Mouse (Mus musculus): ENCODE data around the gene Ly9. TPM values are rescaled to one million over a fixed set of nuclear protein-coding genes. Genes with fewer than 3 reads are reported as not detected.

The Ly9 gene
- polyA plus RNA-seq (2017; shearing (Covaris generic)) = 179 TPM

GRCm38 (mm10) chr1:171607176-171607575 lies at the start of gene Ly9:
TSS of gene Ly9 (minus strand) at chr1:171607410.

GRCm38 (mm10) chr1:171652734-171653133 lies 45.5 kb upstream of the Ly9 start, which contains the start of gene Slamf7:
TSS of gene Slamf7 (minus strand) at chr1:171653035.

GRCm38 (mm10) chr1:171558898-171559297 lies 48.3 kb downstream of the Ly9 start, which contains the start of gene Cd244a:
TSS of gene Cd244a (plus strand) at chr1:171559193.

Other genes starting within 250 kb of the Ly9 start
- 0.24 TPM for gene Klhdc9, start 246.6 kb downstream of the Ly9 start, polyA plus RNA-seq (2017; shearing (Covaris generic))
- 0.17 TPM for gene Nectin4, start 237.3 kb downstream of the Ly9 start, polyA plus RNA-seq (2017; shearing (Covaris generic))
- gene Arhgap30, start 218.5 kb downstream of the Ly9 start, polyA plus RNA-seq (2017; shearing (Covaris generic)) = 268 TPM
- gene Usf1, start 196.1 kb downstream of the Ly9 start, polyA plus RNA-seq (2017; shearing (Covaris generic)) = 97.6 TPM
- 4.0 TPM for gene Tstd1, start 188.5 kb downstream of the Ly9 start, polyA plus RNA-seq (2017; shearing (Covaris generic))
- gene F11r, start 169.9 kb downstream of the Ly9 start, polyA plus RNA-seq (2017; shearing (Covaris generic)) = 0.40 TPM
- 9.2 TPM for gene Alyref2, start 103.9 kb downstream of the Ly9 start, polyA plus RNA-seq (2017; shearing (Covaris generic))
- gene Itln1, start 72.1 kb downstream of the Ly9 start, polyA plus RNA-seq (2017; shearing (Covaris generic)) = not detected
- gene Cd244a, start 48.2 kb downstream of the Ly9 start, polyA plus RNA-seq (2017; shearing (Covaris generic)) = 0.35 TPM
- 17.1 TPM for gene Slamf7, start 45.6 kb upstream of the Ly9 start, polyA plus RNA-seq (2017; shearing (Covaris generic))
- 555 TPM for gene Cd48, start 74.6 kb upstream of the Ly9 start, polyA plus RNA-seq (2017; shearing (Covaris generic))
- gene Slamf1, start 159.7 kb upstream of the Ly9 start, polyA plus RNA-seq (2017; shearing (Covaris generic)) = 102 TPM
- gene Cd84, start 232.3 kb upstream of the Ly9 start, polyA plus RNA-seq (2017; shearing (Covaris generic)) = 139 TPM